Mouse (Mus musculus) stomach, postnatal 0 days (tissue): ENCODE measurements around the gene Stard3.

ENCODE experiments used
- CTCF ChIP-seq: IDR thresholded peaks from 2 replicates; pipeline ENCODE4 v1.5.1; 2016; ENCODE audit warnings: antibody characterized with exemption, low read depth, mild to moderate bottlenecking, moderate library complexity
- EP300 ChIP-seq: optimal IDR thresholded peaks from 2 replicates; pipeline ENCODE3; 2016; ENCODE audit warnings: antibody characterized with exemption

- TF ChIP-seq EP300 (no peak), CTCF (peak; percentile 42)
Measured at GRCm38 (mm10) chr11:98386596-98386995, 28.4 kb downstream of the Stard3 start.
